Mouse (Mus musculus) olfactory bulb, adult 2 months (tissue): ENCODE measurements around the gene Gm10277.

Source experiments
- CTCF ChIP-seq: fragments of 200-500 bp; IDR thresholded peaks from 2 replicates; pipeline ENCODE4 v1.5.1; 2012; ENCODE audit warnings: low read depth, mild to moderate bottlenecking, low read length, moderate library complexity; ENCODE audit not compliant: insufficient read depth
- POLR2A ChIP-seq: fragments of 200-500 bp; IDR thresholded peaks from 2 replicates; pipeline ENCODE4 v1.6.1; 2012; ENCODE audit warnings: mild to moderate bottlenecking, low read depth, low read length, moderate library complexity; ENCODE audit not compliant: insufficient read depth

- TF ChIP-seq CTCF = peak; percentile 45; the same call in 1 of the 2 replicates
- no peak for TF ChIP-seq POLR2A
Measured at GRCm38 (mm10) chr11:77825853-77826252, 38.3 kb upstream of the Gm10277 start.
